Mouse (Mus musculus) MEL (cell line): ENCODE results near the gene Zfp598. TPM values are rescaled to one million over a fixed set of nuclear protein-coding genes. Genes with fewer than 3 reads are reported as not detected.

Experiments used
- DNase-seq: peaks from one replicate; pipeline ENCODE4 v3.0.0; 2011; ENCODE audit warnings: low read depth, low spot score
- H3K27ac ChIP-seq: 2 replicates; pipeline ENCODE4 v1.5.1; 2012; ENCODE audit warnings: low read depth, mild to moderate bottlenecking, control low read depth, low read length, moderate library complexity; ENCODE audit not compliant: control insufficient read depth
- H3K27me3 ChIP-seq, 2 experiments: fragments of 150-350 bp in 1 of 2; sonication (generic) in 1 of 2; 2 replicates each; pipeline ENCODE4 v1.6.1; 2012; ENCODE audit warnings: low read length in 2 of 2, mild to moderate bottlenecking in 2 of 2, improper control_type of control experiment in 1 of 2, moderate library complexity in 1 of 2; ENCODE audit not compliant: insufficient read depth in 2 of 2, control insufficient read depth in 1 of 2
- H3K36me3 ChIP-seq, 2 experiments: 2 replicates each; pipeline ENCODE4 v1.6.1; 2012 to 2014; ENCODE audit warnings: low read length in 2 of 2, improper control_type of control experiment in 1 of 2, inconsistent platforms in 1 of 2, mild to moderate bottlenecking in 1 of 2; ENCODE audit not compliant: insufficient read depth in 2 of 2, control insufficient read depth in 1 of 2
- H3K4me1 ChIP-seq, 2 experiments: fragments of 150-350 bp in 1 of 2; sonication (generic) in 1 of 2; 2 replicates each; pipeline ENCODE4 v1.6.1; 2012; ENCODE audit warnings: low read length in 2 of 2, improper control_type of control experiment in 1 of 2, mild to moderate bottlenecking in 1 of 2; ENCODE audit not compliant: insufficient read depth in 2 of 2, control insufficient read depth in 1 of 2
- H3K4me3 ChIP-seq, 2 experiments: fragments of 150-350 bp in 1 of 2; sonication (generic) in 1 of 2; 2 replicates each; pipeline ENCODE4 v1.5.1; 2012; ENCODE audit warnings: low read depth in 2 of 2, low read length in 2 of 2, mild to moderate bottlenecking in 2 of 2, moderate library complexity in 2 of 2, control low read depth in 1 of 2, improper control_type of control experiment in 1 of 2; ENCODE audit not compliant: control insufficient read depth in 1 of 2, insufficient read depth in 1 of 2
- H3K79me2 ChIP-seq: 2 replicates; pipeline ENCODE4 v1.6.1; 2012; ENCODE audit warnings: mild to moderate bottlenecking, low read length, moderate library complexity; ENCODE audit not compliant: control insufficient read depth, poor library complexity, insufficient read depth
- H3K9ac ChIP-seq: 2 replicates; pipeline ENCODE4 v1.6.1; 2012; ENCODE audit warnings: low read depth, mild to moderate bottlenecking, control low read depth, low read length, moderate library complexity; ENCODE audit not compliant: control insufficient read depth, poor library complexity, severe bottlenecking
- H3K9me3 ChIP-seq: fragments of 150-350 bp; sonication (generic); replicated peaks from 2 replicates; pipeline ENCODE4 v1.6.1; 2012; ENCODE audit warnings: mild to moderate bottlenecking, low read length, improper control_type of control experiment, moderate library complexity; ENCODE audit not compliant: insufficient read depth
- CHD1 ChIP-seq: IDR thresholded peaks from 2 replicates; pipeline ENCODE4 v1.6.1; 2012; ENCODE audit warnings: low read depth, mild to moderate bottlenecking, inconsistent platforms, low read length, improper control_type of control experiment
- CTCF ChIP-seq, 3 experiments: IDR thresholded peaks in 2 of 3; conservative IDR thresholded peaks in 1 of 3; 2 replicates each; pipeline ENCODE4 v1.5.1; 2011 to 2012; ENCODE audit warnings: low read length in 3 of 3, low read depth in 2 of 3, mild to moderate bottlenecking in 2 of 3, improper control_type of control experiment in 1 of 3, inconsistent platforms in 1 of 3, mixed read lengths in 1 of 3, moderate library complexity in 1 of 3; ENCODE audit not compliant: control insufficient read depth in 1 of 3, insufficient read depth in 1 of 3, poor library complexity in 1 of 3, severe bottlenecking in 1 of 3
- E2F4 ChIP-seq: IDR thresholded peaks from 2 replicates; pipeline ENCODE4 v1.6.1; 2011; ENCODE audit warnings: low read depth, low read length, improper control_type of control experiment, borderline replicate concordance
- ELF1 ChIP-seq: IDR thresholded peaks from 2 replicates; pipeline ENCODE4 v1.6.1; 2014; ENCODE audit warnings: low read depth, mild to moderate bottlenecking, inconsistent platforms, low read length, improper control_type of control experiment, moderate library complexity
- EP300 ChIP-seq, 2 experiments: IDR thresholded peaks; 2 replicates each; pipeline ENCODE4 v1.6.1; 2011; ENCODE audit warnings: improper control_type of control experiment in 2 of 2, low read length in 2 of 2, low read depth in 1 of 2, mild to moderate bottlenecking in 1 of 2
- ETS1 ChIP-seq: IDR thresholded peaks from 2 replicates; pipeline ENCODE4 v1.6.1; 2012; ENCODE audit warnings: low read depth, mild to moderate bottlenecking, inconsistent platforms, low read length, improper control_type of control experiment, moderate library complexity
- GABPA ChIP-seq: IDR thresholded peaks from 2 replicates; pipeline ENCODE4 v1.6.1; 2012; ENCODE audit warnings: low read depth, mild to moderate bottlenecking, inconsistent platforms, low read length, improper control_type of control experiment, moderate library complexity
- GATA1 ChIP-seq: IDR thresholded peaks from 2 replicates; pipeline ENCODE4 v1.6.1; 2011; ENCODE audit warnings: low read depth, low read length, improper control_type of control experiment
- HCFC1 ChIP-seq: IDR thresholded peaks from 2 replicates; pipeline ENCODE4 v1.6.1; 2012; ENCODE audit warnings: low read depth, mild to moderate bottlenecking, inconsistent platforms, low read length, improper control_type of control experiment, moderate library complexity
- KAT2A ChIP-seq: conservative IDR thresholded peaks from 2 replicates; pipeline ENCODE4 v1.6.1; 2012; ENCODE audit warnings: low read depth, low read length, improper control_type of control experiment, inconsistent platforms
- MAX ChIP-seq: IDR thresholded peaks from 2 replicates; pipeline ENCODE4 v1.6.1; 2011; ENCODE audit warnings: low read length, improper control_type of control experiment
- MAZ ChIP-seq: IDR thresholded peaks from 2 replicates; pipeline ENCODE4 v1.6.1; 2012; ENCODE audit warnings: low read depth, mild to moderate bottlenecking, inconsistent platforms, low read length, improper control_type of control experiment
- MXI1 ChIP-seq: IDR thresholded peaks from 2 replicates; pipeline ENCODE4 v1.6.1; 2011; ENCODE audit warnings: mild to moderate bottlenecking, low read depth, low read length, improper control_type of control experiment
- MYB ChIP-seq: IDR thresholded peaks from 2 replicates; pipeline ENCODE4 v1.6.1; 2011; ENCODE audit warnings: mild to moderate bottlenecking, low read depth, low read length, improper control_type of control experiment
- NRF1 ChIP-seq: IDR thresholded peaks from 2 replicates; pipeline ENCODE4 v1.6.1; 2014; ENCODE audit warnings: low read depth, mild to moderate bottlenecking, inconsistent platforms, low read length, improper control_type of control experiment, moderate library complexity; ENCODE audit not compliant: poor library complexity, insufficient read depth, severe bottlenecking
- POLR2A ChIP-seq, 2 experiments: IDR thresholded peaks; 2 replicates each; pipeline ENCODE4 v1.6.1; 2011 to 2012; ENCODE audit warnings: low read length in 2 of 2, mild to moderate bottlenecking in 2 of 2, control low read depth in 1 of 2, improper control_type of control experiment in 1 of 2, low read depth in 1 of 2, moderate library complexity in 1 of 2; ENCODE audit not compliant: control insufficient read depth in 1 of 2, insufficient read depth in 1 of 2, poor library complexity in 1 of 2
- POLR2AphosphoS2 ChIP-seq: IDR thresholded peaks from 2 replicates; pipeline ENCODE4 v1.6.1; 2011; ENCODE audit warnings: low read length, improper control_type of control experiment
- POLR2AphosphoS5 ChIP-seq: IDR thresholded peaks from 2 replicates; pipeline ENCODE4 v1.6.1; 2012; ENCODE audit warnings: low read depth, borderline replicate concordance, mild to moderate bottlenecking, inconsistent platforms, low read length, moderate library complexity, mixed read lengths
- SMC3 ChIP-seq: IDR thresholded peaks from 2 replicates; pipeline ENCODE4 v1.6.1; 2011; ENCODE audit warnings: low read depth, low read length, improper control_type of control experiment
- TAL1 ChIP-seq: IDR thresholded peaks from 2 replicates; pipeline ENCODE4 v1.6.1; 2012; ENCODE audit warnings: mild to moderate bottlenecking, inconsistent platforms, low read length, moderate library complexity, mixed read lengths
- TBP ChIP-seq: IDR thresholded peaks from 2 replicates; pipeline ENCODE4 v1.8.0; 2011; ENCODE audit warnings: low read depth, low read length, improper control_type of control experiment
- UBTF ChIP-seq: IDR thresholded peaks from 2 replicates; pipeline ENCODE4 v1.6.1; 2012; ENCODE audit warnings: low read depth, mild to moderate bottlenecking, inconsistent platforms, low read length, improper control_type of control experiment, moderate library complexity, borderline replicate concordance; ENCODE audit not compliant: insufficient read depth
- ZMIZ1 ChIP-seq: IDR thresholded peaks from 2 replicates; pipeline ENCODE4 v1.6.1; 2012; ENCODE audit warnings: low read depth, mild to moderate bottlenecking, inconsistent platforms, low read length, improper control_type of control experiment, moderate library complexity
- polyA plus RNA-seq, 2 experiments: library from polyadenylated mRNA; stranded (reverse) in 1 of 2; unstranded in 1 of 2; fragments of >175 nt in 1 of 2; fragments of >200 nt in 1 of 2; gene quantifications; 2 replicates each; pipeline versions ENCODE4 v1.2.1 to v1.2.4; 2012; ENCODE audit warnings: low replicate concordance in 2 of 2, low read depth in 1 of 2; ENCODE audit not compliant: insufficient read length in 2 of 2, insufficient read depth in 1 of 2, missing spikeins in 1 of 2
- total RNA-seq: library from RNA; depleted of rRNA; stranded (reverse); fragments of 300-350 nt; gene quantifications from 2 replicates; pipeline ENCODE4 v1.2.3, GENCODE M21; 2012

Zfp598 gene
- total and polyA plus RNA-seq, 3 experiments = 22.2 to 80.4 (median 59.0) TPM

- TF ChIP-seq SMC3 (peak; percentile 1; the same call in 1 of the 2 replicates), E2F4 (no peak), ETS1 (no peak), HCFC1 (no peak), GATA1 (no peak), CHD1 (no peak), ZMIZ1 (peak; percentile 79), KAT2A (no peak), POLR2AphosphoS5 (peak; percentile 83; the same call in 1 of the 2 replicates), CTCF (IDR thresholded peaks at IDR 0.05 in 2 of 3, conservative IDR thresholded peaks at IDR 0.05 in 1 of 3; ENCODE audit: control insufficient read depth in 1 of 3, insufficient read depth in 1 of 3, low read depth in 2 of 3, low read length in 3 of 3, poor library complexity in 1 of 3, severe bottlenecking in 1 of 3) (no peak), POLR2A (IDR thresholded peaks at IDR 0.05; ENCODE audit: control insufficient read depth in 1 of 2, insufficient read depth in 1 of 2, low read depth in 1 of 2, low read length in 2 of 2, poor library complexity in 1 of 2) (peak; percentile 24 to 79; a peak in 3 of 4 replicates), MXI1 (no peak), MAZ (no peak), MYB (peak; percentile 48; the same call in 1 of the 2 replicates), POLR2AphosphoS2 (peak; percentile 94), TBP (0 out of 2 replicates have a peak, but pooled peaks have one; percentile 28), TAL1 (no peak), EP300 (IDR thresholded peaks at IDR 0.05; ENCODE audit: low read depth in 1 of 2, low read length in 2 of 2) (no peak), MAX (peak; percentile 5; the same call in 1 of the 2 replicates), NRF1 (no peak), GABPA (no peak), UBTF (no peak), ELF1 (no peak)
- peak; percentile 76 for DNase-seq
- peaks cover 5 to 15% of the 10 kb centered on the region in 2 experiments; a peak in 3 of 4 replicates for H3K36me3 ChIP-seq
- H3K4me3 ChIP-seq = peak overlapping the region; percentile 69 to 70
- H3K79me2 ChIP-seq = peaks cover 51% of the 10 kb centered on the region
- no peaks in the 10 kb centered on the region for H3K27me3 ChIP-seq
- peaks cover 0 to 14% of the 10 kb centered on the region in 2 experiments; a peak in 3 of 4 replicates for H3K4me1 ChIP-seq
- H3K9ac ChIP-seq = peak overlapping the region; percentile 79
- H3K9me3 ChIP-seq = no peaks in the 10 kb centered on the region
- H3K27ac ChIP-seq = peak overlapping the region; percentile 65
These were observed 52.9 kb downstream of the Zfp598 start for GRCm38 (mm10) chr17:24722220-24722924.
